Mouse (Mus musculus) testis, adult 2 months (tissue): ENCODE measurements around the gene Creb3l2. TPM values are rescaled to one million over a fixed set of nuclear protein-coding genes. Genes with fewer than 3 reads are reported as not detected.

Source experiments
- H3K27ac ChIP-seq: fragments of 200-500 bp; 2 replicates; pipeline ENCODE4 v1.5.1; 2012; ENCODE audit warnings: low read depth, low read length; ENCODE audit not compliant: control insufficient read depth, insufficient read depth
- H3K27me3 ChIP-seq: fragments of 200-500 bp; 2 replicates; pipeline ENCODE4 v1.6.1; 2012; ENCODE audit warnings: mild to moderate bottlenecking, low read length, moderate library complexity; ENCODE audit not compliant: control insufficient read depth, insufficient read depth
- H3K36me3 ChIP-seq: fragments of 200-500 bp; 2 replicates; pipeline ENCODE4 v1.6.1; 2012; ENCODE audit warnings: mild to moderate bottlenecking, low read length; ENCODE audit not compliant: control insufficient read depth, insufficient read depth
- H3K4me1 ChIP-seq: fragments of 200-500 bp; 2 replicates; pipeline ENCODE4 v1.6.1; 2012; ENCODE audit warnings: low read length; ENCODE audit not compliant: control insufficient read depth, insufficient read depth
- H3K4me3 ChIP-seq: fragments of 200-500 bp; 2 replicates; pipeline ENCODE4 v1.5.1; 2012; ENCODE audit warnings: low read depth, mild to moderate bottlenecking, low read length, moderate library complexity, mixed read lengths; ENCODE audit not compliant: control insufficient read depth
- CTCF ChIP-seq: fragments of 200-500 bp; IDR thresholded peaks from 2 replicates; pipeline ENCODE4 v1.5.1; 2012; ENCODE audit warnings: low read depth, mild to moderate bottlenecking, inconsistent platforms, low read length, moderate library complexity; ENCODE audit not compliant: control insufficient read depth, insufficient read depth, insufficient replicate concordance
- POLR2A ChIP-seq: fragments of 200-500 bp; IDR thresholded peaks from 2 replicates; pipeline ENCODE4 v1.6.1; 2012; ENCODE audit warnings: low read depth, mild to moderate bottlenecking, inconsistent platforms, low read length, moderate library complexity; ENCODE audit not compliant: control insufficient read depth
- polyA plus RNA-seq: library from polyadenylated mRNA; depleted of rRNA; stranded (reverse); fragments of >200 nt; gene quantifications from 2 replicates; pipeline ENCODE4 v1.2.3, GENCODE M21; 2012

The Creb3l2 gene
- polyA plus RNA-seq, 1 experiment = 2.1 TPM

DNA sequence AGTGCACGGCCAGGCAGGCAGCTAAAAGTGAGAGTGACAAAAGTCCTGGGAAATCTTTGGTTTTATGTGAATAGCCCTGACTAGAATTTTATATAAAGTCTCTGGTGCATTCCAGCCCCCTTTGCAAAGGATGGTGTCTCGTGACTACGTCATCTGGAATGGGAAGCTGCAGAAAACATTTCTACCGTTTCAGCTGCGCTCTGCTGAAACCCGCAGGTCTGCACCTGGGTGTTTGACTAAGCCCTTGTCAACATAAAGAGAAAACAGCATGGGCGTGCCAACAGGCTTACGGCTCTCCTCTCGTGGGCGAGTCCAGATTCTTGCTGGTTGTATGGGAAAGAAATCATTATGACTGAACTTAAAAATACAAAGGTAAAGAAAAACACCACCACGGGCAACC is 13.9 kb downstream of the Creb3l2 start:
- peaks cover 2% of the 10 kb centered on the region for H3K4me1 ChIP-seq
- no peak for TF ChIP-seq POLR2A
- no peak for TF ChIP-seq CTCF
- H3K27me3 ChIP-seq = no peaks in the 10 kb centered on the region
- H3K4me3 ChIP-seq = no peak overlapping the region
- H3K27ac ChIP-seq = no peak overlapping the region
- no peaks in the 10 kb centered on the region for H3K36me3 ChIP-seq

DNA sequence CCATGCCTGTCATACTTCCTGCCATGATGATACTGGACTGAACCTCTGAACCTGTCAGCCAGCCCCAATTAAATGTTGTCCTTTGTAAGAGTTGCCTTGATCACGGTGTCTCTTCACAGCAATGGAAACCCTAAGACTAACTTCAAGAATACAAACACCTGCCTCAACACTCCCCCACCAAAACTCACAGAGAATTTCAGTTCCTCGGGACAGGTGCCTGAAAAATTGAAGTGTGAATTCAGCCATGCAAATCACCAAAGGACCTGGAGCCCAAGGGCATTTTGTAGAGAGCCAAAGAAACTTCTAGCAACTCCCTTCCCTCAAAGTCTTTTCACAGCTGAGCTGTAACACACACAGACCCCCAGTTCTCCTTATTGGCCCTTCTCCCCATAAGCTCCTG is 15.3 kb downstream of the Creb3l2 start:
- no peak for TF ChIP-seq POLR2A
- no peak for TF ChIP-seq CTCF
- Histone ChIP-seq H3K27ac (no peak overlapping the region), H3K27me3 (no peaks in the 10 kb centered on the region), H3K4me1 (peaks cover 2% of the 10 kb centered on the region), H3K36me3 (no peaks in the 10 kb centered on the region), H3K4me3 (no peak overlapping the region)

GRCm38 (mm10) chr6:37425833-37426232 is 16.1 kb downstream of the Creb3l2 start:
- H3K27me3 ChIP-seq = no peaks in the 10 kb centered on the region
- H3K27ac ChIP-seq = no peak overlapping the region
- peaks cover 2% of the 10 kb centered on the region for H3K4me1 ChIP-seq
- no peak overlapping the region for H3K4me3 ChIP-seq
- TF ChIP-seq POLR2A (no peak), CTCF (no peak)
- no peaks in the 10 kb centered on the region for H3K36me3 ChIP-seq

GRCm38 (mm10) chr6:37425075-37425474 is 16.9 kb downstream of the Creb3l2 start:
- Histone ChIP-seq H3K36me3 (no peaks in the 10 kb centered on the region), H3K27ac (no peak overlapping the region), H3K27me3 (no peaks in the 10 kb centered on the region), H3K4me1 (peaks cover 5% of the 10 kb centered on the region), H3K4me3 (no peak overlapping the region)
- TF ChIP-seq CTCF (no peak), POLR2A (no peak)

- peaks cover 9% of the 10 kb centered on the region for H3K4me1 ChIP-seq
- H3K4me3 ChIP-seq = no peak overlapping the region
- no peak for TF ChIP-seq POLR2A
- no peak for TF ChIP-seq CTCF
Measured at GRCm38 (mm10) chr6:37424374-37424773, 17.6 kb downstream of the Creb3l2 start.

GRCm38 (mm10) chr6:37423386-37423785 is 18.6 kb downstream of the Creb3l2 start:
- no peak overlapping the region for H3K27ac ChIP-seq
- H3K27me3 ChIP-seq = no peaks in the 10 kb centered on the region
- no peaks in the 10 kb centered on the region for H3K36me3 ChIP-seq
- TF ChIP-seq CTCF (no peak), POLR2A (no peak)
- H3K4me3 ChIP-seq = no peak overlapping the region
- H3K4me1 ChIP-seq = peaks cover 17% of the 10 kb centered on the region

More at GRCm38 (mm10) chr6:37424374-37424773, 17.6 kb downstream of the Creb3l2 start:
- H3K27ac ChIP-seq = no peak overlapping the region; the same call in 1 of the 2 replicates
- no peaks in the 10 kb centered on the region for H3K27me3 ChIP-seq
- H3K36me3 ChIP-seq = no peaks in the 10 kb centered on the region

- Histone ChIP-seq H3K27me3 (no peaks in the 10 kb centered on the region), H3K4me3 (no peak overlapping the region), H3K4me1 (peaks cover 17% of the 10 kb centered on the region), H3K36me3 (no peaks in the 10 kb centered on the region), H3K27ac (no peak overlapping the region)
- no peak for TF ChIP-seq CTCF
- no peak for TF ChIP-seq POLR2A
Measured at GRCm38 (mm10) chr6:37421124-37421523, 20.8 kb downstream of the Creb3l2 start.

DNA sequence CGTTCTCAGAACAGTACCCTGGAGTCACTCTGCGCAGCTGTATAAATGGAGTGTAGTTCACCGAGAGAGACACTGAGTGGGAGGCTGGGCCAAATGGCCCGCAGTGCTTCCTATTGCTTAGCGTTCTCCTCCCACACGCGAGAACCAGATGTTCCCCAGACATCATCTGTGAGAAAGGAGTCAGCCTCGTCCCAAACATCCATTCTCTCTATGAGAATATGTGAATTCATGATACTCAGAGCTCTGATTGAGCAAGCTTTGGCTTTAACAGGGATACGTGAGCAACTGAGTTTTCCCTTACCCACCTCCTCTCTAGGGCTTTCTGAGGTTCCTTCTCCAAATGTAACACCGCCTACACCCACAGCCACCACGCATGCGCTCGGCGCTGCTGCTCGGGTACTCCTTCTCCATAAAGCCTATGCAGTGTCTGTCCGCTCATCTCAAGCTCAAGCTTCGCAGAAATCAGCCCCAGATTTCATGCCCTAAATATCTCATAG is 22.5 kb downstream of the Creb3l2 start:
- Histone ChIP-seq H3K4me1 (peaks cover 17% of the 10 kb centered on the region), H3K27ac (peak overlapping the region; percentile 72), H3K27me3 (no peaks in the 10 kb centered on the region), H3K36me3 (no peaks in the 10 kb centered on the region), H3K4me3 (peak overlapping the region; percentile 11)
- TF ChIP-seq CTCF (no peak), POLR2A (no peak)

- Histone ChIP-seq H3K27ac (peak overlapping the region; percentile 72), H3K4me1 (peaks cover 14% of the 10 kb centered on the region), H3K36me3 (no peaks in the 10 kb centered on the region), H3K4me3 (peak overlapping the region; percentile 11), H3K27me3 (no peaks in the 10 kb centered on the region)
- TF ChIP-seq CTCF = no peak
- TF ChIP-seq POLR2A = no peak
Measured at GRCm38 (mm10) chr6:37418931-37419330, 23.0 kb downstream of the Creb3l2 start.
